Comparison of ENCODE assay signal across 21 mouse cellular contexts in genomic region chr2:45277602-45278001, GRCm38 (mm10).
DNase-seq lines count a peak whose midpoint lies in the region; ATAC-seq and TF ChIP-seq lines count a peak whose summit lies in the region.
"Had no signal": no experiment of that assay in that cellular context is flagged by ENCODE, and none has a peak within 500 bp of the region (broad histone marks: within the 10 kb centered on the region; RNA-seq: fewer than 3 reads in every experiment).

No protein-coding gene starts in this region.

- no peak overlapping the region for H3K4me2 ChIP-seq in intestine, embryonic 15.5 days (replicated peaks)
- H3K4me2 ChIP-seq: embryonic facial prominence, embryonic 15.5 days; forebrain, embryonic 15.5 days; heart, embryonic 11.5 days; kidney, embryonic 15.5 days; limb, embryonic 15.5 days; lung, embryonic 15.5 days; midbrain, embryonic 15.5 days; neural tube, embryonic 13.5 days had no signal

- no peaks in the 10 kb centered on the region for H3K27me3 ChIP-seq in intestine, embryonic 15.5 days (replicated peaks)
- H3K27me3 ChIP-seq in kidney, adult 2 months (replicated peaks; ENCODE audit: control insufficient read depth, insufficient read depth, low read length): no peaks in the 10 kb centered on the region
- H3K27me3 ChIP-seq: embryonic facial prominence, embryonic 15.5 days; forebrain, embryonic 15.5 days; kidney, embryonic 15.5 days; limb, embryonic 15.5 days; lung, embryonic 15.5 days; midbrain, embryonic 15.5 days; neural tube, embryonic 13.5 days had no signal

- no peaks in the 10 kb centered on the region for H3K9me3 ChIP-seq in intestine, embryonic 15.5 days
- H3K9me3 ChIP-seq: embryonic facial prominence, embryonic 15.5 days; forebrain, embryonic 15.5 days; kidney, embryonic 15.5 days; limb, embryonic 15.5 days; lung, embryonic 15.5 days; midbrain, embryonic 15.5 days; neural tube, embryonic 13.5 days had no signal

- 86% methylated on average over 2 of the region's 2 CpGs for WGBS in intestine, embryonic 15.5 days
- 97% methylated on average over 2 of the region's 2 CpGs for WGBS in kidney, adult 2 months

- no peaks in the 10 kb centered on the region for H3K4me1 ChIP-seq in intestine, embryonic 15.5 days (replicated peaks)
- no peaks in the 10 kb centered on the region for H3K4me1 ChIP-seq in kidney, adult 2 months (ENCODE audit: control insufficient read depth, insufficient read depth, low read length)
- H3K4me1 ChIP-seq: embryonic facial prominence, embryonic 15.5 days; forebrain, embryonic 15.5 days; kidney, embryonic 15.5 days; limb, embryonic 15.5 days; lung, embryonic 15.5 days; midbrain, embryonic 15.5 days; neural tube, embryonic 13.5 days had no signal

- H3K9ac ChIP-seq in intestine, embryonic 15.5 days: no peak overlapping the region
- H3K9ac ChIP-seq: embryonic facial prominence, embryonic 15.5 days; forebrain, embryonic 15.5 days; kidney, embryonic 15.5 days; limb, embryonic 15.5 days; liver, embryonic 14.5 days; lung, embryonic 15.5 days; midbrain, embryonic 15.5 days; neural tube, embryonic 13.5 days had no signal

- DNase-seq in spleen, postnatal 36 days (ENCODE audit: low spot score in 2 of 2): peak; percentile 51 to 53
- no peak for DNase-seq in spleen, adult 18-20 months
- peak; percentile 10 for DNase-seq in brain, adult 2 months (ENCODE audit: low read depth, low spot score)
- DNase-seq in kidney, adult 2 months: no peak
- DNase-seq: cerebellum, adult 8-10 months; kidney, postnatal 36 days had no signal

- peak; percentile 20; the same call in 1 of the 2 replicates for ATAC-seq in megakaryocyte progenitor cell, adult 5-6 weeks (replicated peaks; ENCODE audit: poor library complexity)
- ATAC-seq in intestine, embryonic 15.5 days: no peak
- no peak for ATAC-seq in erythroblast, adult 5-6 weeks (replicated peaks; ENCODE audit: low FRiP score, poor library complexity, severe bottlenecking)
- ATAC-seq: forebrain, embryonic 15.5 days; hindbrain, postnatal 0 days; intestine, postnatal 0 days; midbrain, embryonic 15.5 days had no signal

- no peak for TF ChIP-seq POLR2A in kidney, adult 2 months (IDR thresholded peaks at IDR 0.05; ENCODE audit: low read depth, low read length)

- no peak overlapping the region for H3K27ac ChIP-seq in intestine, embryonic 15.5 days
- H3K27ac ChIP-seq in kidney, adult 2 months (ENCODE audit: insufficient read depth, low read depth, low read length): no peak overlapping the region
- H3K27ac ChIP-seq: embryonic facial prominence, embryonic 15.5 days; forebrain, embryonic 15.5 days; hindbrain, postnatal 0 days; kidney, embryonic 15.5 days; limb, embryonic 15.5 days; liver, embryonic 14.5 days; lung, embryonic 15.5 days; midbrain, embryonic 15.5 days; neural tube, embryonic 13.5 days had no signal

- no peak overlapping the region for H3K4me3 ChIP-seq in intestine, embryonic 15.5 days (replicated peaks)
- H3K4me3 ChIP-seq in kidney, adult 2 months (ENCODE audit: insufficient read depth, low read depth, low read length): no peak overlapping the region
- H3K4me3 ChIP-seq: embryonic facial prominence, embryonic 15.5 days; forebrain, embryonic 15.5 days; kidney, embryonic 15.5 days; limb, embryonic 15.5 days; lung, embryonic 15.5 days; midbrain, embryonic 15.5 days; myocyte; neural tube, embryonic 13.5 days had no signal

- TF ChIP-seq CTCF in kidney, adult 2 months (conservative IDR thresholded peaks at IDR 0.05; ENCODE audit: insufficient read depth, insufficient read length, low read depth, low read length): no peak

- no peaks in the 10 kb centered on the region for H3K36me3 ChIP-seq in intestine, embryonic 15.5 days
- no peaks in the 10 kb centered on the region for H3K36me3 ChIP-seq in kidney, adult 2 months (ENCODE audit: control insufficient read depth, insufficient read depth, low read length)
- H3K36me3 ChIP-seq: embryonic facial prominence, embryonic 15.5 days; forebrain, embryonic 15.5 days; kidney, embryonic 15.5 days; limb, embryonic 15.5 days; lung, embryonic 15.5 days; midbrain, embryonic 15.5 days; neural tube, embryonic 13.5 days had no signal

Comparison
In these comparisons a context has a peak if more than half of its experiments do, and no peak if none do; other contexts are left out.
1. DNase-seq: peak in spleen, postnatal 36 days (2 of 2) and brain, adult 2 months (single experiment); none in spleen, adult 18-20 months (0 of 2) and kidney, adult 2 months (single experiment).